Mouse (Mus musculus): ENCODE data around the gene Dnajc15. TPM values are rescaled to one million over a fixed set of nuclear protein-coding genes. Genes with fewer than 3 reads are reported as not detected.
A peak's percentile ranks its signal among the peaks of the same experiment; 100 is the strongest.

The Dnajc15 gene
- total RNA-seq, 2 experiments from 2014 or later: 269 to 282 TPM

DNA sequence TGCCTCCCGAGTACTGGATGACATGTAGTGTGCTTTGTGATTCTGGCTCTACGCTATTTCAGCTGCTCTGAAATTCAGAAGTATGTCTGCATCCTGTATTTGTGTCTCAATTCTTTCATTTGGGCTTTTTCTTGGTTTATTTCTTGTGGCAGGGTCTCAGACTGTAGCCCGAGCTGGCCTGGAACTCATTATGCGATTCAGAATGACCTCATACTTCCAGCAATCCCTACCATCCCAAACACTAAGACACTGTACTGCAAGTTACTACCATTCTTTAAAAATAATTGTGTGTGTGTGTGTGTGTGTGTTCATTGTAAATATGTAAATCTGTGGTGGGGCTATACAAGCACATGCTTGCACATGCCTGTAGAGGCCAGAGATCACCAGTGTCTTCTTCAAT is 78.4 kb downstream of the Dnajc15 start:
- no peak for DNase-seq

DNA sequence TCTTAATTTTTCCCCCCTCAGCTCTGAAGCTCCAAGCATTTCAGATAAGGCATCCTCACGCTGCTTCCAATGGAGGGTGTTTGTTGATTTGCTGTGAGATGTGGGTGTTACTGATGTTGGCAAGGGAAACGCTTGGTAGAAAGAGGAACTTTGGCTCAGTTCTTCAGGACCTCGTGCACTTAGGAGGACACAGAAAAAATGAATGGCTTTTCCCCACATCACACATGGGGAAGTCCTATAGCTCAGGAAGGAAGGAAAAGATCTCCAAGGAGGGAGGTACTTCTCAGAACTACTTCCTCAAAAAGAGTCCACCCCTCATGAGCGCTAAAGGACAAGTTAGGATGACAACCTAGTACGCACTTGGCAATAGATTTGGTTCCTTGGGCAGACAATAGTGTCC is 79.7 kb downstream of the Dnajc15 start:
- DNase-seq: peak in 1 of 2 experiments; percentile 41

DNA sequence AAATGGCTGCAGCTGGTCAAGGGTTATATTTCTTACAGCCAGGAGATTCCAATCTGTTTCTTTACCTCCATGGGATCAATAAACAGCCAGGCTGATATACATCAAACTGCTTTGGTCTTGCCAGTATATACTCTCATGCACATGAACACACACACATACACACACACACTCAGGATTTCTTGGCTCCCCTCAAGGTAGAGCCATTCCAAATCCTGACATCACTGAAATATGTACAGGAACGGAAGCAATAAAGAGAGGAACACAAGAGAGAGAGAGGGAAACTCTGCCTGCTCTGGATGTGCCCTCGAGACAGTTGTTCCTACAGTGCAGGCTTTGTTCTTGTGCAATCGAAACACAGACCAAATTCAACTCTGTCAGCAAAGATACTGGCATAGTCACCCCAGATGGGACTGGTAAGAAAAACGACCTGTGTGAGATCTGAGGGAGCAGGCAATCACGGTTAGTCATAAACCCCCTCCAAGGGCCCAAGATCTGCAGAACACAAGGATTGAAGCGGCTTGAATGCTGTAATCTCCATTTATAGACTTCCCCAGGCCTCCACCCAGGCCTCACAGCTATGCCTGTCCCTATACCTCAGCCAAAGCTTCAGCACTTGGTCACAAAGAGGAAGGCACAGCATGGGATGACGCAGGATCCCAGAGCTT is 80.5 kb downstream of the Dnajc15 start:
- peak in 1 of 2 experiments; percentile 25 for DNase-seq

DNA sequence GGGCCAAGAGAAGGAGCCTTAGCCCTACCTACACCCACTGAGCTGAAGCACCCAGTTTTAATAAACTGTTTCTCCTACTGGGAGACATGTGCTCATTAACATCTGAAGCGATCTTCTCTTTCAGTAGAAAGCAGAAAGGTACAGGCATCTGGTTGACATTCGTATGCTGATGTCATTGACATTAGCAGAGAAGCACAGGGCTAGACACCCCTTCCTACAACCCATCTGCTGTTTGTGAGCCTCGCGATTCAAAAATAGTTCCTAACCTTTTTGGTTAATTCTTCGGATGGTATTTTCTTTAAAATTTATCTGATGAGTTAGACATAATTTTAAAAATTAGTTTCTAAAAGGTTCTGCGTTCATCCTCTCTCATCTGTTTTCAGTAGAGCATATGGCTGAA is 81.9 kb downstream of the Dnajc15 start:
- DNase-seq: no peak

DNA sequence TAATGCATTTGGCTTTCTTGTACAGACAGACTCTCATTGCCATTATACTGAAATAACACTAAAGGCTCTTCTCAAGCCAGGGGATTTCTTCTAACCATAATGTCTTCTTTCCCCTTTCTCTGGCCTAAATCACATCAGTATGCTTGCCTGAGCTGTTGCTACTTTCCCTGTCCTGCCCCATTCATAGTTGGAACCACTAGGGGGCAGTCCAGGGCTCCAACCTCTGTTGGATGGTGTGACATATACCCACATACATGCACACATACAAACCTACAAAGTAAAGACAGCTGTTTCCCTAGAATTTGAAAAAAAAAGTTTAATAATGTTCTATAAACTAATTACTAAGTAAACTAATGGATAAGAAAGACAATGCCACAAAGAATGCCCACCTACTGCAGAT is 91.7 kb downstream of the Dnajc15 start:
- DNase-seq: peak in 1 of 2 experiments; percentile 5

DNA sequence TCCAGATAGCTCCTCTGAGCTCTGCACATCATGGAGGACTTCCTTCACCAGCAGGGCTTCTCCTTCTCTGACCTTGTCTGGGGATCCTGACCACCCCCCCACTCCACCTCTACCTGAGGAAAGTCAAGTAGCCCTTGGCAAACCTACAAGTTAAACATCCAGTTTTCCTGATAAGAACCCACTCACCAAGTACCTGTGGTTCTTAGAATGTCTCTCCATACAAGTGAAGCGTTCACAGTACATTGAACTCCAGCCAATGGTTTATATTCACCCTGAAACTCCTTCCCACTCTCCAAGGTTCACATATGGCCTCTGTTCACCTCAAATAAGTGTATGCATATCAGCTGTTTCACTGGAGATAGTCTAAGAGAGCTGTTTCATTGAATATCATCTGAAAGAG is 97.6 kb downstream of the Dnajc15 start:
- no peak for DNase-seq

DNA sequence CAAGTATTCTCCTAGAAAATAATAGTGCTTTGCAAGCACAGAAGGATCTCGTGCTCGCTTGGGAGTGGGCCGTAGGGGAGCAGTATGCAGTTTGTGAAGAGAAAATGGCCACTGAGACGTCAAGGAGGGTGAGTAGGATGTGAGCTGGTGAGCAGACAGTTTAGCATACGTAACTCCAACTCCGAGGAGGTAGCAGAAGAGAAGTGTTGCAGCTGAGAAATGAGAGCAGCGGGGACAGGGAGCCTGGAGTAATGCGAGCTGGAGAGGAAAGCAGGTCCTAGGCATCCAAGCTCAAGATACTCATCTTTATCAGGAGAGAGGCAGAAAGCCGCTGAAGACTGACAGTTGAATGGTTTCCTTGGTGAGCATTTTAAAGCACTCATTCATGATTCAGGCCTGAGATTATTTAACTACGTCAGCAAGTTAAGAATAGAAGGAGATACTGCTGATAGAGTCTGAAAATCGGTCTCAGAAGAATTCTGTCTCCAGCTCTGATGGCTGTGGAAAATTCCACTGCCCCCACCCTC is 98.9 kb downstream of the Dnajc15 start:
- no peak for DNase-seq

DNA sequence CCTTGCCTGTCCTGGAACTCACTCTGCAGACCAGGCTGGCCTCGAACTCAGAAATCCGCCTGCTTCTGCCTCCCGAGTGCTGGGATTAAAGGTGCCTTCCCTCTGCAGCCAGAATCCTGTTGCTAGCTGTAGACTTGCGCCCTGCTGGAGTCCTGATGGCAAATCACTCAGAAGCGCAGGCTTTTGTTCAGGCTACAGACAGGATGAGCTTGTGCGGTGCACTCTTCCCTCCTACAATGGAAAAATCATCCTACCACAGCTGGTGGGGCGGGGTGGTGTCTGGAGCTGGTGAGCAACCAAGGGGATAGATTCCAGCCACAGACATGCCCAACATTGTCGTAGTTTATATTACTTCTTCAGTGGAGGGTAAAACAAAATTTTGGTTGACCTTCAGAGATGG is 101.6 kb downstream of the Dnajc15 start:
- DNase-seq: no peak

DNA sequence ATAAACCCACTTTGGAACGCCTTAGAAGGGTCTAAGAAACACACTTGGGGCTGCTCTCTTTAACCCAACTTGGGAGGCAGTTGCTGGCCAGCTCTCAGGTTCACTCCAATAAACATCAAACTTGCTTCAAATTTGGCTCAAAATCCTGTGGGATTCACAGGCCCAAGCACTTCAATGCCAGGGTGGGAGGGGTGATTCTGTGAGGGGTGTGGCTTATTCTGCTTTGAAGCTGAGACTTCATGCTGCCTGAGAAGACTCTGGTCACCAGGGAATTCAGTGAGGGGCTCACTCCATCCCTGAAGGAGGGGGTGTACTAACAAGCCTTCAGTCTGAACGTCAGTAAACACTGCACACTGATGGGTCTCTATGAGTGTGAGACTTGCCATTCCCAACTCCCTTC is 103.3 kb downstream of the Dnajc15 start:
- DNase-seq: no peak

Other genes starting within 250 kb of the Dnajc15 start
- 1 to 10 TPM in 1 of 2 experiments, under 1 TPM in 1; 0.45 to 3.2 TPM for gene Epsti1, start 29.1 kb upstream of the Dnajc15 start, total RNA-seq (2021)
- gene Fam216b, start 213.9 kb upstream of the Dnajc15 start, total RNA-seq (2021): under 1 TPM in 1 of 2 experiments, not detected in 1; 0.26 TPM

All from heart, adult 18-20 months (tissue).